Mouse (Mus musculus): ENCODE results near the gene Nt5dc3.

DNA sequence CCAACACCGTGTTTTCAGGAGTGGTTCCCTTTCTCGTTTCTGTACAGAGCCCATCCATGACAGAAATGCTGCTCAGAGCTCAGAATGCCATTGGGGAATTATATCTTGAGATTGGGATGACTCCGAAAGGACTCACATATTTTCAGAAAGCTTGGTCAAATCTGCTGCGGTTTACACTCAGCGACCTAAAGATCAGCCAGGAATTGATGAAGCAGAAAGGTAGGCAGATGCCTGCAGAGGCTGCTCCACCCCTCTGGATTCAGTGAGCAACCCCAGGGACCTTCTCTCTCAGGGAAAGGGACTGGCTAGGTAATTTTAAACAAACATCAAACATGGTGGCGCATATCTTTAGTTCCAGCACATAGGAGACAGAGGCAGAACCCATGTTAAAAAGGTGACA lies 20.6 kb upstream of the Nt5dc3 start:
- TF ChIP-seq GATA1 (IDR thresholded peaks at IDR 0.05; ENCODE audit: borderline replicate concordance, low read length) (no peak), FLI1 (IDR thresholded peaks at IDR 0.05; ENCODE audit: low read length) (no peak)
